Mouse (Mus musculus) thymus, postnatal 10 days (tissue): ENCODE data around the gene Scarf2.

Source experiments
- DNase-seq, 2 experiments: peaks; one replicate each; pipeline ENCODE4 v3.0.0; 2021; ENCODE audit warnings: low spot score in 2 of 2

The Scarf2 gene

DNA sequence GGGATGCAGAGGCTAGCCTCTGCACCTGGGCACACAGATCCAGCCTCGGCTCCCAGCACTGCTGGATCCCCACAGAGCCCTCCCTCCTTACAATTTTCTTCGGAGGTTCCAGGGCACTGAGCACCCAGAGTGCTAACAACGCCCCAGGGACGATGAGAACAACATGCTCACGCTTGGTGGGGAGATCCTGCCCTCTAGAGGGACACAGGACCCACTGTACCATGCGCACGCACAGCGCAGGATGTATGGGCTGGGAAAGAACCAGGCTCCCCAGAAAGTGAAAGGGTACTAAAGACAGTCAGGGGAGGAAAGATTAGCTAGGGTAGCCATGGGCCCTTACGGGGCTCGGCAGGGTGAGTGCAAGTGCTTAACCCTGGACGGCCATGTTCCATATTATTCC is 34.7 kb downstream of the Scarf2 start:
- DNase-seq = no peak

DNA sequence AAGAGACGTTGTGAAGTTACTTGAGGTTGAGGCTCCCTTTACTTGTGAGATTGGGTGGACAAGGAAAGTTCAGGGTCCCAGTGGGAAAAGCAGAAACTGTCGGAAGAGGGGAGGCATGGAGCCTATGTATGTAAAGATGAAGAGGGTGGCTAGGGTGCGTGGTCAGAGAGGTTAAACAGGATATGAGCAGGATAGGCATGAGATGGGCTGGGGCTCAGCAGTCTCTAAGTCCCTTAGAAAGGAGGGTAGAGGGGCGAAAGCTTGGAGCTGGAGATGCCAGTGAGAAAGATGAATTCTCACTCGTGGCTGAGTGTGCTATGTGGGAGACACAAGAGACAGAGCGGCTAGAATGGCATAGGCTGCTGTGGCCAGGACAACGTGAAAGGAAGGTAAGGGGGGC is 35.7 kb downstream of the Scarf2 start, which contains the start of gene B830017H08Rik:
TSS of gene B830017H08Rik (plus strand) at position 301 of the 400 bp plus-strand sequence.
- no peak for DNase-seq

DNA sequence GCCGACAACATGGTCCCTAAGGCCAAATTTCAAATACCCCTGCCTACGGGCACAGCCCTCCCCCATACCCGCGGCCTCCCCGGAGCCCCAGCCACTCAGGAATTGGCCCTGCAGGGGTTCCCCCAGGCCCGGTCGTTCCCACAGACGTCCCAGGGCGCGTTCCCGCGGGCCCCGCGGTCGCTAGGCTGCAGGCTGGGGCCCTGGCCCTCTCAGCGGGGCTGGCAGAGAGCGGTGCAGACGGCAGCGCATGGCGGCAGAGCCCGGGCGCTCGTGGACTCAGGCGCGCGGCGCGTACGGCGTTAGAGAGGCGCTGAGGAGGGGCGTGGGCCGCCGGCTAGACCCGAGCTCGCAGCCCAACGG is 36.2 kb downstream of the Scarf2 start:
- DNase-seq = no peak

DNA sequence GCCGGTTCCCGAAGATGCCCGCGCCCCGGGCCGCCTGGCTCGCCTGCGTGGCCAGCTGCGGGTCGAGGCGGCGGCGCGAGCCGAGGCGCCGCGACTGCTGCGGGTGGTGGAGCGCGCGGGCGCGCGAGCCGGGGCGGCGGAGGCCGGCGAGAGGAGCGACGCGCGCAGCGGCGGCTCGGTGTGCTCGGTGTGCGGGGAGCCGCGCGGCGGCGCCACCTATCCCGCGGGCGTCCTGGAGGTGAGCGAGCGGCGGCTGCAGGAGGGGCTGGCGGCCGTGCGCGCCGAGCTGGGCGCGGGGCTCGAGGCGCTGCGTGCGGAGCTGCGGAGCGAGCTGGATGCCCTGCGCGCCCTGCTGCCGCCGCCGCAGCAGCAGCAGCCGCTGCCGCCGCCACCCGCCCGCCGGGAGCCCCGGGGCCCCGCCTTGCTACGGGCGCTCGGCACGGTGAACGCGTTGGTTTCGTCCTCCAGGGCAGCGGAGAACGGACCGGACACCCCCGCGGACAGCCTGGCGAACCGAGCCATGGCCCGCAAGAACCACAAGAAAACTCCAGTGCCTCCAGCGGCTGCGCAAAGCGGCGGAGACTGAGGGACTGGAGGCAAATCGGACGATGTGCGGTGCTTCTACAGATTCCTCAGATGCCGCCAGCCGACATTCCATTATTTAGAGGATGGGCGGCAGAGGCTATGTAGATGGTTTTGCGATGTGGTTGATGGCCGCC is 36.8 kb downstream of the Scarf2 start:
- no peak for DNase-seq

DNA sequence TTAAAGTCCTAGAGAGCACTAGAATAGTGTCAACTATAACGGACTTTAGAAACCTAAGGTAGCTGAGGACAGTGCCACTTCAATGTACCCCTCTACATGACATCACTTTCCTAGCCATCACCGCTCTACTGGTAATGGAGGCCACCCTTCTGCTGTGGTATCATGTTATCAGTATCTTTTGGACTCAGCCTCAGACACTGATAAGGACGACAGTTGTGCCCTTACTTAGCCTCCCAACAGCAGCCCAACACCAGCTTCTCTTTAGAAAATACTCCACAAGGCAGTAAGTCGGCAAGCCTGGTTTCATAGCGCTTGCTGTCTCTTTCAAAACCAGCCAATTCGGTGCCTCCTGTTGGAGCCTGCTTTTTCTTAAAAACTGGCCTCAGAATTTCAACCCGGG is 37.5 kb downstream of the Scarf2 start:
- DNase-seq = no peak

DNA sequence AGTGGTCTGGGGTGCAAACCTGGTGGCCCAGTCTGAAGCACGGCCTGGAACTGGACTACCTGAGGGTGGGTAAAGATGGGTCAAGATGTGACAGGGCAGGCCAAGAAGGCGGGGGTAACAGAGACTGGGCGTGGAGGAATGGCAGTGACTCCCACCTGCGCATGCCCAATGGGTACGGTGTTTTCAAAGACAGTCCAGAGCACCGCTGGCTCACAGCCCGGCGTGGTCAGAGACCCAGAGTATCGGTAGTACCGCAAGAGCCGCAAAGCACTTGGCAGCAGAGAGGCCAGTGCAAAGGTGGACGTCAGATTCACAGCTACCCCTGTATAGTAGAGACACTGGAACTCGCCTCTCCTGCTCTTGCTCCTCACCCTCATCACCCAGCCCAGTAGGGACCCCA is 38.4 kb downstream of the Scarf2 start:
- DNase-seq = no peak

DNA sequence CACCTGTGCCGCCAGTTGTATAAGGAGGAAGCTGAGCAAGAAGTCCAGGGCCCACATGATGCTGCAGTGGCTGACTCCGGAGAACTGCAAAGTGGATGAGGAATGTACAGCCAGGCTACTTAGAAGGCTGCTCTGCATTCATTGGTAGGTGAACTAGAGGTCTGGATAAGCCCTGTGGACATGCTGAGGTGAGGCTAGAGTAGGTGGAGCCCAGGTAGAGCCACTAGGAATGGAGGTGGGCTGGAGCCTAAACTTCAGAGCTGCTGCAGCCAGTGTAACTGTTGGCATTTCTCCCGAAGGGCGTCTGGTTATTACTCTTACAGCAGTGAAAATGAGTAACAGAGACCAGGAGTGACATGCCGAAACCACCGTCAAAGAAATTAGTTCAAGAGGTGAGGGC is 41.0 kb downstream of the Scarf2 start, which contains the start of gene Car15:
TSS of gene Car15 (minus strand) at position 314 of the 400 bp plus-strand sequence.
- DNase-seq = no peak

DNA sequence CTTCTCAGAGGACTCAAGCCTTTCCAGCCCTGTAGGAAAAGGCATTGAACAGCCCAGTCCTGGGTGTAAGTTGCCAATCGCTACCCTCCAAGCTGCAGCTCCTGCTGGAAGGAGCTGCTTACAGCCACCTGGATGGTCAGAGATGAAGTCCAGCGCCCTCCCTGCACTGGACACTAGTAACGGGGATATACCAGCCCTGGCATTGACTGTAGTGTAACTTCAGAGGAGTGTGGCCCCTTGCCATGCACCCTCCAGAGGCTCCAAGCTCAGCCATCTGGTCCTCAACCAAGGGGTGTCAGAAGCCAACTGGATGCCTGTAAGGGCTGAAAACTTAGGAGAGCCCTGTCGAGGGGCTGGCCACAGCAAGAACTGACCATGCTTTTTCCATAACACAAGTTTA is 42.9 kb downstream of the Scarf2 start:
- no peak for DNase-seq

DNA sequence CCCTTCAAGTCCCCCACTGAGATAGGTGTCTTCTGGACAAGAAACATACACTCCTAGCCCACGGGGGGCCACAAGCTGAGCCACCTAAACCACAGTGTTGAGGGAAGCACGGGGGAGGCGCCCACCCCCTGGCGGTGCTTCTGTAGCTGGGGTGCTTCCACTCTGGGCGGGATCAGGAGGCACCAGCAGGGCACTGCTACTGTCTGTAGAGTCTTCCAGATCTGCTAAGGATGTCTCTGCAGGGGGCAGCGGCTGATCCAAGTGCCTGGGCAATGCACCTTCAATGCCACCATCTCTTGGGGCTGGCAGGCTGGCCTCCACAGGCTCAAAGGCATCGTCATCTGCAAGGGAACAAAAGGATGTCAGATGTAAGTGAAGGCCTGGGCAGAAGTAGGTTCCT is 45.4 kb downstream of the Scarf2 start:
- DNase-seq = no peak

DNA sequence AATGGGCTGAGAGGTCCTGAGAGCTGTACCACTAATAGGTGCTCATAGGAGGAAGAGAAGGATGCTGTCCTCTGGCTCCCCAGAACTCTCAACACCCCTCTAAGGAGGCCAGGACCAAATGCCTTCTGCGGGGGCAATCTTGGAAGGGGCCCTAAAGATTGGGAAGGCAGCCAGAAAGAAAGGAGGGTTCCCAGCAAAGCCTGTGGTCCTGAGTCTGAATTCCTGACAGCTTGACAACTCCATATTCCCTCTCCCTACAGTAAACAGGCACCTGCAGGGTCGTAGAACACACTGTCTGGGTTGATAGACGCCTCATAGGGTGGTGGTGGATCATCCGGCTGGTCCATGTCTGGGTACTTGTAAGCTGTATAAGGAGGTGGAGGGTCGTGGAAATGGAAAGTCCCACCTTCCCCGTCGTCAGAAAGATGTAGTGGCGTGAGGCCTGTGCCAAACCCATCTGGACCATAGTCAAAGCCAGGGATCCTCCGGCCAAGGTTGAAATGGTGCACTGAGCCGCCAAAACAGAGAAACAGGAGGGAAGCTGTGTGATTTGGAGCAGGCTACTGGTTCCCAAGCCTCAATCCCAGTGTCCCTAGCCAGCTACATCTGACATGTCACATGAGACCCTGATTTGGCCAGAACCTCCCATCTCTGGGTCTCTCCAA is 46.8 kb downstream of the Scarf2 start:
- no peak for DNase-seq

DNA sequence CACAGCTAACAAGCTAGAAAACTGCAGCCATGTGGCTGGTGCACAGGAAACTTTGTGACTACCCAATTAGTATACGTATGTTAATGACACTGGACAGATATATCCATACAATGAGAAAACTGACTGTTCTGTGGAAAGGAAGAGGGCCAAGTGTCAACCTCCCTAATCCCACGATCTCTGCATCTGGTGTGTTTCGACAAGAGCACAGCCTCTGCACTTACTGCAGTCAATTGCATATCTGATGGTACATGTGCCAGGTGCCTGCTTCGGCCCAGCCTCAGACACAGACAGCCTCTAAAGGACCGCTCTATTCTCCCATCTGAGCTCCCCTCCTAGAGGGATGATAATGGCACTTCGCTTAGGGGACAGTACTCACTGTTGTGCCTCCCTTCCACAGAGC is 51.3 kb downstream of the Scarf2 start:
- DNase-seq = no peak

DNA sequence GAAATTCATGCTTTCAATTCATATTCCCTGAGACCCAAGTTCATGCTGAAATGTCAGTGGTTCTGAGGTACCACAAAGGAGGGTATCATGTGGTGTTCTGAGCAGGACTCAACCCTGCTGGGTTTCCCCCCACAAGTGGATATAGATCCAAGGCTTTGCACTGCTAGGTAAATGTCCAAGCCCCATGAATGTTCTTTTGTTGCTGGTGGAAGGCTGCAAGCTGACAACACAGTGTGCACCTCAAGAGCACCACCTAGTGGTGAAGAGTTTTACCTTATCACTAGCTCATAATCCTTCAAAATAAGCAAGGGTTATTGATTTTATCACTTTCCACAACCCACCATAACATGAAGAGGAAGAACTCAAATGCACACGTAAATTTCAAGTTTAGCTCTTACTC is 51.8 kb downstream of the Scarf2 start:
- peak in 1 of 2 experiments; percentile 64 for DNase-seq

DNA sequence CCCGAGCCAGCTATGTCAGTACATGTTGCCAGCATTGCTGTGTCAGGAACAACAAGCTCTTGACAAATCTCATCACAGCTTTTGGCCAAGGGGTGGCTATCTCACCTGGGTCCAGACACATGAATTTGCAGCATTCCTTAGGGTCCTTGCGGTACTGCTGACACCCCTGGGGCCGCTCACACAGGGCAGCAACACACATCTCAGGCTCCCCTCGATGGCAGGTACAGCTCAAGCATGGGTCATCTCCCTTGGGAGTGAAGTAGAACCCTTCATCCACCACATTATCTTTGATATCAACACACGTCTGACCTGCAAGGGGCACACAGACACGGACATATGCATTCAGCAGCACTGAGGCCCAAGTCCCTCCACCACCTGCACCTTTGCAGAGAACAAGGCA is 52.4 kb downstream of the Scarf2 start:
- no peak for DNase-seq

DNA sequence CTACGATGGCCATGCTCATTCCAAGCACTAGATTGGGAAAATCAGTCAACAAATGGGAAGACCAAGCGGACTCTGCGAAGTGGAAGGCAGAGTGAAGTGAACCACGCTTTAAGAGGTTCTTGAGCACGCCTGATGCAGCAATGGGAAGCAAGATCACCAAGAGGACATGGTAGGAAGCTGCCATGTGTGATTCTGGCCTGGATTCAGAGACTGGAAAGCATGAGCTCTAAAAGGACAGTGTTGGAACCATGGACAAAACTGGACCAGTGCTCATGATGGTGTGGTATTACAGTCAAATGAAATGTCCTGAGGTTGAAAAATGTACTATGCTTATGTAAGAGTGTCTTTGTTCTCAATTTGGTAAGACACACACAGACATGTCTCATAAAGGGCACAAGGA is 54.2 kb downstream of the Scarf2 start:
- DNase-seq = no peak

DNA sequence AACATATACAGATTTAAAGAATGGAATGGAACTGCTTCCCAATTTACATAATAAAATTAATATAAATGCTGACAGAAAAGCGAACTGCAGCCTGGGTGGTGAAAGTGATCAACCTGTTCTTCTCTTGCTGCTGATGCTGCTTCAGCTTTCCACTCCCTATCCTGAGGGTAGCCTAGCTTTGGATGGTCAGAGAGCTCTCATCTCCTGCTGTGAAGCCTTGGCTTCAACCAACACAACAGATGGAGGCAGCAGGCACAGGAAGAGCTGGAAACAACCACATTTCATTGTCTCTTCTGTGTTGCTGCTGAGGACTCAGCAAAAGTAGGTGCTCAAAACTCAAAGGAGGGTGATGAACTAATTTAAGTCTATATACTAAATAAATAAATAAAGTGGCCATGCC is 54.8 kb downstream of the Scarf2 start:
- no peak for DNase-seq

DNA sequence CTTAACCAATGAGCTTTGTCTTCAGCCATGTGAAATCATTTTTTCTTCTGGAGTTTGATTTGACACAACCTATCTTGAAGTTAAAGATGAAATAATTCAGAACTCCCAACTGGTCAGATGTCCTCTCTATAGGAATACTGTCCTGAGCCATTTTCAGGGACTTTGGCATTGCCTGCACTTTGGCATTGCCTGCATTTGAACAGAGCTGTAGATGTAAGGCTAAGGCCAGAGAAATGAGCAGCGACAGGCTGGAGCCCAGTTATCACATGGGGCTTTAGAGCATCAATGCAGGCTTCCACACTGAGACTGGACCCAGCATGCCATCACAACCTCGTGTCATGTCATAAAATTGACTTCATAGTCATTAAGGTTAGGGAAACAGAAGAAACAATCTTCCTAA is 56.2 kb downstream of the Scarf2 start:
- DNase-seq = no peak

DNA sequence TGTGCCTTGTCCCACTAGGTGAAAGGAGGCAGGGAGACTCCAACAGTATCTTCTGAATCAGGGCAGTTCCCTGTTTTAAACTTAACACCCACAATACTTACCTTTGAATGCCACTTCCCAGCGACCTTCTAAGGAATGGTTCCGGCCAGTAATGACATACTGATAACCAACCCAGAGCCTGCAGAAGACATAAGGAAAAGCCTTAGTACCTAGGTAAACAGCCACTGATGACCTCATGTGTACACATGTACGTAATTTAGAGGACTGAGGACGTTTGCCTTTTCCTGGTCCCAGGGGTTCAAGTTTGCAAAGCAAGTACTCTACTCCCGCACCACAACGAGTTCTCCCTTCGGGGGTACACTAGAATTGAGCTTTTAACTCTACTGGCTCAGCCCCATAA is 60.1 kb downstream of the Scarf2 start:
- no peak for DNase-seq
